Mouse (Mus musculus): ENCODE measurements around the gene Hck.
A peak's percentile ranks its signal among the peaks of the same experiment; 100 is the strongest.

The Hck gene

DNA sequence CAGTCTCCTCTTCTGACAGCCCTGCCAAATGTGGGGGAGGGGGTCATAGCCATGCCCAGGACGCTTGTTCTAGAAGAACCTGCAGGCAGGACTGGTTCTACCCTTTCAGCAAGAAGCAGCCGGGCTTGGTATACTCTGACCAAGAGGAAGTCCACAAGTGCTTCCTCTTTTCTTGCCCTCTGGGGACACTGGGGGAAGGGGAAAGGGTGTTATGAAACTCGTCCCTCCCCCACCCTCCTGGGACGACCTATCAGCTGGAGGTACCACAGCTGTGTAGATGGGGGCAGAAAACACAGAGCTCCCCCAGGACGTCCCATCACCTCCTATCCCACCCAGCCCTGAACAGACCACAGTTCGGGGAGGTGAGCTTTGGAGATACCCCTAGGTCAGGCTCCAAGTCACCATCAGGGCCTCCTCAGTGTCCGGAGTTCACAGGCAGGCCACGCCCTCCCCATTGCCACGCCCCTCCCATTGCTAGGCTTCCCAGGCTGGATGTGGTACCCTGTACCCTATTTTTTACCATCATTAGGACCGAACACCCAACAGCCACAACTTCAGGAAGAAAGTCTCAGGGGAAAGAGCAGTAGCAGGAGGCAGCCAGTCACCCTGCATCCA lies 17.6 kb upstream of the Hck start:
- DNase-seq (ENCODE audit: low spot score) = no peak

GRCm38 (mm10) chr2:153107046-153107766 lies 1.1 kb upstream of the Hck start:
- no peak for DNase-seq (ENCODE audit: low spot score)

DNA sequence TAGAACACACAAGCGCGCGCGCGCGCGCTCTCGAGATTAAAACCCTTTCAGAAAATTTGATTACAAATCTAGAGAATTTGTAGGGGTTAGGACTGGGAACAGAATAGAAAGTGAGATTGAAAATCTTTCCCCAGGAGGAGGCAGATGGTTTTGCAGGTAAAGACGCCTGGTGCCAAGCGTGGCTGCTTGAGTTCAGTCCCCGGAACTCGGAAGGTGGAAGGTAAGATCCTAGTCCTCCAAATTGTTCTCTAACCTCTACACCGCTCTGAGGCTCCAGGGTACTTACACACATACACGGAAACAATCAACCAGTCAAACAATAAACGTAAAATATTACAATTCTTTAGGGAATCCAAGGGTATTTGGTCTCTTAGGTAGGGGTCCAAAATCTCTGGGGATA lies 466 bp upstream of the Hck start:
- DNase-seq (ENCODE audit: low spot score) = no peak

DNA sequence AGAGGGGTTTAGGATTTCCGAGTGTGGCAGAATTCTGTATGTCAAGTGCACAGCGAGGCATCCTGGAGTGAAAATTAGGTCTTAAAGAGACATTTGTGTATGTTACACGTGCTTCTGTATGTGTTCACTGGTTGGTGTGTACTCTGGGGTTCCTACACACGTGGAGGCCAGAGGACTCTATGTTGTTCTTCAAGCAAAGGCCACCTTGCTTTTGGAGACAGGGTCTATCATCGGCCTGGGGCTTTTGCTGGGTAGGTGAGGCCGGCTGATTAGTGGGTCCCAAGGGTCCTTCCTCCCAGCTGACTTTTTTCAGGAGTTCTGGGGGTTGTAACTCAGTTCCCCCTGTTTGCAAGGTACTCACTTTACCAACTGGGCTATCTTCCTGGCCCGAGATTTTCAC lies 1.3 kb downstream of the Hck start:
- DNase-seq (ENCODE audit: low spot score) = no peak

DNA sequence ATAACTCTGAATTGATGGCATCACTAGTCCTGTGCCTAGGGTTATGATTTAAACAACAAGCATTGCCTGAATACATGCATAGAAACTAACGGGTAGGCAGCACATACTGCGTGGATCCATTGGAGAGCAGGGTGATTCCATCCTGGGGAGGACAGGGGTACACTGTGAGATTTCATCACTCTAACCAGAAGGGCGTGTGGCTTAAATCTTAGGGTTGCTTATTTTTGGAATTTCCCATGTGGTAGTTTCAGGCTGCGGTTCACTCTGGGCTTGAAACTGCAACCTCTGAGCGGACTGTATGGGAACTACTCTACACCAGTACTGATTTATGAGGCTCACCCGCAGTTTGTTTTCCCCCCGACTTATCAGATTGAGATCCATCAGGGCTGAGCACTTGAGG lies 3.0 kb downstream of the Hck start:
- DNase-seq (ENCODE audit: low spot score) = no peak

DNA sequence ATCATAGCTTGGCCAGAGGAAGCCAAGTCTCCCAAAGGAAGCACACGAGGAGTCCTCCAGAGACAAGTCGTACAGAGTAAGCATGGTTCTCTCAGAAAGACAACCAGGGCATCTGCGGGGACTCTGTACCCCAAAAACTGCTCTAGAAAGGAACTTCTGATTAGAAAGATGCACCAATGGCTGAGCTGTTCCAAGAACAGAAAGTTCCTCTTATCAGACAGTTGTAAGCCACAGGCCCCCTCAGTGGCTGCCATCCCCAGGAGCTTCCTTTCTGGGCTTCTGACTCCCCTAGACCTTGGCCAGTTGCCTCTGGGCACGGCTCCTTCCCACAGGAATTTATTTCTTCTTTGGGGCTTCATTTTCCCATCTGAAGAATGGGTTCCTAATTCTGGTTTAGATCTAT lies 7.4 kb downstream of the Hck start:
- no peak for DNase-seq (ENCODE audit: low spot score)

- DNase-seq (ENCODE audit: low spot score) = no peak
Measured at GRCm38 (mm10) chr2:153117051-153117486, 8.8 kb downstream of the Hck start.

GRCm38 (mm10) chr2:153119488-153119887 lies 11.2 kb downstream of the Hck start:
- DNase-seq (ENCODE audit: low spot score) = no peak

- DNase-seq (ENCODE audit: low spot score) = no peak
Measured at GRCm38 (mm10) chr2:153120126-153120525, 11.9 kb downstream of the Hck start.

GRCm38 (mm10) chr2:153121821-153122615 lies 13.8 kb downstream of the Hck start:
- DNase-seq (ENCODE audit: low spot score) = no peak

- DNase-seq (ENCODE audit: low spot score) = no peak
Measured at GRCm38 (mm10) chr2:153122701-153123100, 14.4 kb downstream of the Hck start.

DNA sequence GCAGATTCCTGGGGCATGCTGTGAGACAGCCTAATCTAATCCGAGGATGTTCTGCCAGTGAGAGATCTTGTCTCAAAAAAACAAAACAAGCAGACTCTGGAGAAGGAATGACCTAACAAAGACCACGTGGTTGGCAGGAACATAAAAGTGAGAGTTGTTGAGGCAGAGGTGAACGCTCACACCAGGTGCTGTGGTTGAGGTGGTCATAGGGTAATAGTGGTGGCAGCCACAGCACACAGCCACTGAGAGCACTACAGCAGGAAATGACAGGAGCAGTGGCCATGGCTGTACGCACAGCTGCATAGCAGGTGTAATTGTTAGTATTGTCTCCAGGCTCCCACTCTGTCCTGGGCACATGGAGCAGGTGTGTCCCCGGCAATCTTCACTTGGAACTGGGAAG lies 17.6 kb downstream of the Hck start:
- DNase-seq (ENCODE audit: low spot score) = no peak

GRCm38 (mm10) chr2:153131019-153131418 lies 22.8 kb downstream of the Hck start:
- DNase-seq (ENCODE audit: low spot score) = no peak

DNA sequence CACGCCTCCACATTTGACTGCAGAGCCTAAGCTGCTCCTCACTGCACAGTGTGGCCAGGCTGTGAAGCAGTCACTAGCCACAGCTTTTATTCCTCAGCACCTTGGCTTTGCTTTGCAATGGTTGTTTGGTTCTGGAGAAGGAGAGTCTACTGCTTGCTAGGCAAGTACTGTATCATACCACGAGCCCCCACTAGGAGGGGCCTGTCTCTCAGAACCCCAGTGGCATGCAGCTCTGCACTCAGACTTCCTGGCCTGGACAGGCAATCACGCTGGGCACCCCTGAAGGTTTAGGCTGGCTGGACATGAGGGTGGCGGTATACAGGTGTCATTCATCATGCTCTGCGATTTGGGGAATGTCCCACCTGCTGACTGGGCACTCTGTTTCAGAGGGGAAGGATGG lies 26.0 kb downstream of the Hck start:
- no peak for DNase-seq (ENCODE audit: low spot score)

DNA sequence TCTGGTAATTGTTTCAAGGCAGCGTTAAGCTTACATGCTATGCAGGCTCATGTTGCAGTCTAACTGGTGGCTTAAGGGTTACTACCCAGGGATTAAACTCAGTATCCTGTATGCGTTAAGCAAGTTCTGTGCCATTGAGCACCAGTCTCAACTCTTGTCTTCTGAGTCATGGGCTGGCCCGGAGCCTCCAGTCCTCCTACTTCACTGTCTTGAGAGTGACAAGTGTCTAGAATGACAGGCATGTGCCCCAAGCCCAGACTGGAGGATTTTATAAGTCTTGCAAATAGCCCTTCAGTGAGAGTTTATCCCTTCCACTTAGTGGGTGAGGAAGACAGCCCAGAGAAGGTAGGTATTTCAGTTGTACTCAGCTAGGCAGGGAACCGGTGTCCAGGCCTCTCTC lies 27.9 kb downstream of the Hck start:
- DNase-seq (ENCODE audit: low spot score) = no peak

DNA sequence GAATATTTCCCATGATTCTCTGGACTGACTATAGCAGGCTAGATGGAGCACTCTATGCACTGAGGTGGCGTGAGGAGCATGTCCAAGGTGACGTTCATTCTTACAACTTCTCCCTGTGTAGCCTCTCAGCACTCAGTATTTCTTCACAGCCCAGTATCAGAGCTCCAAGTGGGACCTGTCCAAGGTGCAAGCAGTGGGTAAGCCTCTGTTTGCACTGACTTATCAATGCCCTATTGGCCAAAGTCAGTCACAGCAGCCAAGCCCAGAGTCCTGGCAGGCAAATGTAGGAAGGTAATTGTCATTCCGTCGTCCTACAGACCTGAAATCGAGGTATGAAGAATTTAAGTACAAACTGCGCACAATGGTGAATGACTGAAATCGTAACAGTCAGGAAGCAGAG lies 30.9 kb downstream of the Hck start:
- no peak for DNase-seq (ENCODE audit: low spot score)

DNA sequence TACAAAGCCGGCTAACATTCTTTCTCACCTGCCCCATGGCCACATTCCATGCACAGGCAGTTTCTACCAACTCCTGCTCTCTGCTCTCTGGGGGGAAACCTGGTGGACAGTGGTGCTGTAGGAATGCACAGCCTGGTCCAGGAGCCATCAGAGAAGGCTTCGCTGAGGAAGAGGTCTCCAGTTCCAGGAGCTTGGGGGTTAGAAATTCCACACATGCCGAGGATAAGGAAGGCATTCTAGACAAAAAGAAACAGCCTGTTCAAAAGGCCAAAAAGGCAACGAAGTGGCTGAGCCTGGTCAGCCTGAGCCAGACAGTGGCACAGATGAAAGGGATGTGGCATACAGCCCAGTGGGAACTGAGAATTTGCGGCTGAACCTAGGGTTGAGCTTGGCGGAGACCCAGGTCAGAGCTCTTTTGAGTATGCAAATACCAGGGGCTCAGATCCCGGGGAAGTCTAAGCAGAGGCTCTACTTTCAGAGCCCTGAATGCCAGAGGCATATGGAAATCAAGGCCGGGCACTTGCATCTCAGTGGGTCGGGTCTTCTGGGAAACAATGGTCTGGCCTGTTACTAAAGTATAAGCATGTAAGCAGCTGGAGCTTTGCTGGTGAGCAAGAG lies 31.8 kb downstream of the Hck start:
- DNase-seq (ENCODE audit: low spot score) = no peak

GRCm38 (mm10) chr2:153142620-153143199 lies 34.4 kb downstream of the Hck start:
- no peak for DNase-seq (ENCODE audit: low spot score)

GRCm38 (mm10) chr2:153145346-153145745 lies 37.1 kb downstream of the Hck start:
- DNase-seq (ENCODE audit: low spot score) = no peak

DNA sequence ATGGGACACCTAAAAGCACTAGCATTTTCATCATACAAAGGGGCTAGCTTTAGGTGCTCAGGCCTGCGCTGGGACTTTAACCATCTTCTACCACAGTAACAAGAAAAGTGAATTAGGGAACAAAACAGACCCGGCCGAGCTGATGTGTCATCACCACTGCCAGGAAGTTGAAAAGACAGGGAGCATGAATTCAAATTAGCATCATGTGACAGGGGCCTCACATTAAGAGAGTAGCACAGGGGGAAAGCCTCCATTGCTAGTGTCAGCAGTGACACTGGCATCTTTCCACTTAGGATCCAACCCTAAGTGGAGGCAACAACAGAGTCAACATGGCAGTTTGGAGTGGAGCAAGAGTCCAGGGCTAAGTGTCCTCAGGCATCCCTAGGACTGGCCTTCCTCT lies 39.0 kb downstream of the Hck start:
- no peak for DNase-seq (ENCODE audit: low spot score)

DNA sequence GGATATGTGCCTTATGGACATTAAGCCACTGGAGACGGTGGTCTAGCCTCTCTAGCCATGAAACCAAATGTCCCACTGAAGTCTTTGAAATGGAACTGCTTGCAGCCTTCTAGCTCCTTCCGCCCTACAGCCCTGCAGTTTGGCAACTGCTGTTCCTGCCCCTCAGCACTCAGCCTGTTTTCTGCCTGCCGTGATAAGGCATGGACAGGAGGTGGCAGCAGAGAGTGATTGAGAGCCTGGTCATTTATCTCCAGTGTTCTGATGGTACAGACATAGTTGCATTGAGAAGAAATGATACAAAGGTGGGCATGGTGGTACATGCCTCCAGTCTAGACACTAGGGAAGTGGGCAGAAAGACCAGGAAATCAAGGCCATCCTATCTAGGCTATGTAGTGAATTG lies 39.4 kb downstream of the Hck start:
- peak; percentile 29 for DNase-seq (ENCODE audit: low spot score)

DNA sequence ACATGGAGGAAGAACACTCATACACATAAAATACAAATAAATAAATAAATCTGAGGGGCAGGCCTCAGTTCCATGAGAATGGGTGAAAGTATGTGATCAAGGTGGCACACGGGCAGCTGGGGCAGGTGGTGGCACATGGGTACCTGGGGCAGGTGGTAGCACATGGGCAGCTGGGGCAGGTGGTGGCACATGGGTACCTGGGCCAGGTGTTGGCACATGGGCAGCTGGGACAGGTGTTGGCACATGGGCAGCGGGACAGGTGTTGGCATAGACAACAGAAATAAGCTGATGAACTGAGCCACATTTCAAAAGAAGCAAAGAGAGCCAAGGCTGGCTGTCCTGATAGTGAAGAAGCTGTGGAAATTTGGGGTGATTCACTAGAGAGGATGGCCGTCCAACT lies 41.5 kb downstream of the Hck start:
- DNase-seq (ENCODE audit: low spot score) = no peak

Measured in ovary, adult 18-20 months (tissue).